Mouse (Mus musculus) MEL (cell line): ENCODE measurements around the gene Iqschfp. TPM values are rescaled to one million over a fixed set of nuclear protein-coding genes. Genes with fewer than 3 reads are reported as not detected.

ENCODE experiments used
- DNase-seq: peaks from one replicate; pipeline ENCODE4 v3.0.0; 2011; ENCODE audit warnings: low read depth, low spot score
- H3K27ac ChIP-seq: 2 replicates; pipeline ENCODE4 v1.5.1; 2012; ENCODE audit warnings: low read depth, mild to moderate bottlenecking, control low read depth, low read length, moderate library complexity; ENCODE audit not compliant: control insufficient read depth
- H3K27me3 ChIP-seq, 2 experiments: fragments of 150-350 bp in 1 of 2; sonication (generic) in 1 of 2; 2 replicates each; pipeline ENCODE4 v1.6.1; 2012; ENCODE audit warnings: low read length in 2 of 2, mild to moderate bottlenecking in 2 of 2, improper control_type of control experiment in 1 of 2, moderate library complexity in 1 of 2; ENCODE audit not compliant: insufficient read depth in 2 of 2, control insufficient read depth in 1 of 2
- H3K36me3 ChIP-seq, 2 experiments: 2 replicates each; pipeline ENCODE4 v1.6.1; 2012 to 2014; ENCODE audit warnings: low read length in 2 of 2, improper control_type of control experiment in 1 of 2, inconsistent platforms in 1 of 2, mild to moderate bottlenecking in 1 of 2; ENCODE audit not compliant: insufficient read depth in 2 of 2, control insufficient read depth in 1 of 2
- H3K4me1 ChIP-seq, 2 experiments: fragments of 150-350 bp in 1 of 2; sonication (generic) in 1 of 2; 2 replicates each; pipeline ENCODE4 v1.6.1; 2012; ENCODE audit warnings: low read length in 2 of 2, improper control_type of control experiment in 1 of 2, mild to moderate bottlenecking in 1 of 2; ENCODE audit not compliant: insufficient read depth in 2 of 2, control insufficient read depth in 1 of 2
- H3K4me3 ChIP-seq, 2 experiments: fragments of 150-350 bp in 1 of 2; sonication (generic) in 1 of 2; 2 replicates each; pipeline ENCODE4 v1.5.1; 2012; ENCODE audit warnings: low read depth in 2 of 2, low read length in 2 of 2, mild to moderate bottlenecking in 2 of 2, moderate library complexity in 2 of 2, control low read depth in 1 of 2, improper control_type of control experiment in 1 of 2; ENCODE audit not compliant: control insufficient read depth in 1 of 2, insufficient read depth in 1 of 2
- H3K79me2 ChIP-seq: 2 replicates; pipeline ENCODE4 v1.6.1; 2012; ENCODE audit warnings: mild to moderate bottlenecking, low read length, moderate library complexity; ENCODE audit not compliant: control insufficient read depth, poor library complexity, insufficient read depth
- H3K9ac ChIP-seq: 2 replicates; pipeline ENCODE4 v1.6.1; 2012; ENCODE audit warnings: low read depth, mild to moderate bottlenecking, control low read depth, low read length, moderate library complexity; ENCODE audit not compliant: control insufficient read depth, poor library complexity, severe bottlenecking
- H3K9me3 ChIP-seq: fragments of 150-350 bp; sonication (generic); replicated peaks from 2 replicates; pipeline ENCODE4 v1.6.1; 2012; ENCODE audit warnings: mild to moderate bottlenecking, low read length, improper control_type of control experiment, moderate library complexity; ENCODE audit not compliant: insufficient read depth
- BHLHE40 ChIP-seq: IDR thresholded peaks from 2 replicates; pipeline ENCODE4 v1.6.1; 2012; ENCODE audit warnings: low read depth, mild to moderate bottlenecking, inconsistent platforms, low read length, improper control_type of control experiment, borderline replicate concordance
- CHD2 ChIP-seq: IDR thresholded peaks from 2 replicates; pipeline ENCODE4 v1.6.1; 2011; ENCODE audit warnings: low read length, improper control_type of control experiment
- CTCF ChIP-seq, 3 experiments: IDR thresholded peaks in 2 of 3; conservative IDR thresholded peaks in 1 of 3; 2 replicates each; pipeline ENCODE4 v1.5.1; 2011 to 2012; ENCODE audit warnings: low read length in 3 of 3, low read depth in 2 of 3, mild to moderate bottlenecking in 2 of 3, improper control_type of control experiment in 1 of 3, inconsistent platforms in 1 of 3, mixed read lengths in 1 of 3, moderate library complexity in 1 of 3; ENCODE audit not compliant: control insufficient read depth in 1 of 3, insufficient read depth in 1 of 3, poor library complexity in 1 of 3, severe bottlenecking in 1 of 3
- E2F4 ChIP-seq: IDR thresholded peaks from 2 replicates; pipeline ENCODE4 v1.6.1; 2011; ENCODE audit warnings: low read depth, low read length, improper control_type of control experiment, borderline replicate concordance
- EP300 ChIP-seq, 2 experiments: IDR thresholded peaks; 2 replicates each; pipeline ENCODE4 v1.6.1; 2011; ENCODE audit warnings: improper control_type of control experiment in 2 of 2, low read length in 2 of 2, low read depth in 1 of 2, mild to moderate bottlenecking in 1 of 2
- GABPA ChIP-seq: IDR thresholded peaks from 2 replicates; pipeline ENCODE4 v1.6.1; 2012; ENCODE audit warnings: low read depth, mild to moderate bottlenecking, inconsistent platforms, low read length, improper control_type of control experiment, moderate library complexity
- GATA1 ChIP-seq: IDR thresholded peaks from 2 replicates; pipeline ENCODE4 v1.6.1; 2011; ENCODE audit warnings: low read depth, low read length, improper control_type of control experiment
- HCFC1 ChIP-seq: IDR thresholded peaks from 2 replicates; pipeline ENCODE4 v1.6.1; 2012; ENCODE audit warnings: low read depth, mild to moderate bottlenecking, inconsistent platforms, low read length, improper control_type of control experiment, moderate library complexity
- KAT2A ChIP-seq: conservative IDR thresholded peaks from 2 replicates; pipeline ENCODE4 v1.6.1; 2012; ENCODE audit warnings: low read depth, low read length, improper control_type of control experiment, inconsistent platforms
- MAX ChIP-seq: IDR thresholded peaks from 2 replicates; pipeline ENCODE4 v1.6.1; 2011; ENCODE audit warnings: low read length, improper control_type of control experiment
- MAZ ChIP-seq: IDR thresholded peaks from 2 replicates; pipeline ENCODE4 v1.6.1; 2012; ENCODE audit warnings: low read depth, mild to moderate bottlenecking, inconsistent platforms, low read length, improper control_type of control experiment
- MEF2A ChIP-seq: IDR thresholded peaks from 2 replicates; pipeline ENCODE4 v1.6.1; 2014; ENCODE audit warnings: low read depth, mild to moderate bottlenecking, inconsistent platforms, low read length, improper control_type of control experiment; ENCODE audit not compliant: poor library complexity, insufficient replicate concordance, severe bottlenecking; ENCODE audit errors: extremely low read depth
- MYC ChIP-seq: IDR thresholded peaks from 2 replicates; pipeline ENCODE4 v1.6.1; 2011; ENCODE audit warnings: low read depth, mild to moderate bottlenecking, low read length, improper control_type of control experiment, moderate library complexity
- NELFE ChIP-seq: IDR thresholded peaks from 2 replicates; pipeline ENCODE4 v1.6.1; 2011; ENCODE audit warnings: low read depth, low read length, improper control_type of control experiment
- NRF1 ChIP-seq: IDR thresholded peaks from 2 replicates; pipeline ENCODE4 v1.6.1; 2014; ENCODE audit warnings: low read depth, mild to moderate bottlenecking, inconsistent platforms, low read length, improper control_type of control experiment, moderate library complexity; ENCODE audit not compliant: poor library complexity, insufficient read depth, severe bottlenecking
- POLR2A ChIP-seq, 2 experiments: IDR thresholded peaks; 2 replicates each; pipeline ENCODE4 v1.6.1; 2011 to 2012; ENCODE audit warnings: low read length in 2 of 2, mild to moderate bottlenecking in 2 of 2, control low read depth in 1 of 2, improper control_type of control experiment in 1 of 2, low read depth in 1 of 2, moderate library complexity in 1 of 2; ENCODE audit not compliant: control insufficient read depth in 1 of 2, insufficient read depth in 1 of 2, poor library complexity in 1 of 2
- POLR2AphosphoS2 ChIP-seq: IDR thresholded peaks from 2 replicates; pipeline ENCODE4 v1.6.1; 2011; ENCODE audit warnings: low read length, improper control_type of control experiment
- POLR2AphosphoS5 ChIP-seq: IDR thresholded peaks from 2 replicates; pipeline ENCODE4 v1.6.1; 2012; ENCODE audit warnings: low read depth, borderline replicate concordance, mild to moderate bottlenecking, inconsistent platforms, low read length, moderate library complexity, mixed read lengths
- RAD21 ChIP-seq: IDR thresholded peaks from 2 replicates; pipeline ENCODE4 v1.6.1; 2011; ENCODE audit warnings: mild to moderate bottlenecking, low read depth, low read length, improper control_type of control experiment
- RCOR1 ChIP-seq: IDR thresholded peaks from 2 replicates; pipeline ENCODE4 v1.6.1; 2012; ENCODE audit warnings: low read depth, mild to moderate bottlenecking, inconsistent platforms, low read length, improper control_type of control experiment
- SMC3 ChIP-seq: IDR thresholded peaks from 2 replicates; pipeline ENCODE4 v1.6.1; 2011; ENCODE audit warnings: low read depth, low read length, improper control_type of control experiment
- TBP ChIP-seq: IDR thresholded peaks from 2 replicates; pipeline ENCODE4 v1.8.0; 2011; ENCODE audit warnings: low read depth, low read length, improper control_type of control experiment
- TCF12 ChIP-seq: IDR thresholded peaks from 2 replicates; pipeline ENCODE4 v1.6.1; 2014; ENCODE audit warnings: low read depth, mild to moderate bottlenecking, inconsistent platforms, low read length, improper control_type of control experiment, moderate library complexity
- UBTF ChIP-seq: IDR thresholded peaks from 2 replicates; pipeline ENCODE4 v1.6.1; 2012; ENCODE audit warnings: low read depth, mild to moderate bottlenecking, inconsistent platforms, low read length, improper control_type of control experiment, moderate library complexity, borderline replicate concordance; ENCODE audit not compliant: insufficient read depth
- USF1 ChIP-seq: IDR thresholded peaks from 2 replicates; pipeline ENCODE4 v1.6.1; 2014; ENCODE audit warnings: low read depth, mild to moderate bottlenecking, inconsistent platforms, low read length, improper control_type of control experiment, moderate library complexity
- USF2 ChIP-seq, 2 experiments: IDR thresholded peaks; 2 replicates each; pipeline ENCODE4 v1.6.1; 2011 to 2012; ENCODE audit warnings: improper control_type of control experiment in 2 of 2, low read length in 2 of 2, borderline replicate concordance in 1 of 2, inconsistent platforms in 1 of 2, low read depth in 1 of 2, mild to moderate bottlenecking in 1 of 2; ENCODE audit not compliant: insufficient read depth in 1 of 2
- ZC3H11A ChIP-seq: IDR thresholded peaks from 2 replicates; pipeline ENCODE4 v1.6.1; 2012; ENCODE audit warnings: low read depth, mild to moderate bottlenecking, inconsistent platforms, low read length, improper control_type of control experiment
- ZKSCAN1 ChIP-seq: IDR thresholded peaks from 2 replicates; pipeline ENCODE4 v1.6.1; 2012; ENCODE audit warnings: low read depth, mild to moderate bottlenecking, inconsistent platforms, low read length, improper control_type of control experiment, moderate library complexity
- ZNF384 ChIP-seq: IDR thresholded peaks from 2 replicates; pipeline ENCODE4 v1.6.1; 2012; ENCODE audit warnings: low read depth, mild to moderate bottlenecking, inconsistent platforms, low read length, improper control_type of control experiment
- polyA plus RNA-seq, 2 experiments: library from polyadenylated mRNA; stranded (reverse) in 1 of 2; unstranded in 1 of 2; fragments of >175 nt in 1 of 2; fragments of >200 nt in 1 of 2; gene quantifications; 2 replicates each; pipeline versions ENCODE4 v1.2.1 to v1.2.4; 2012; ENCODE audit warnings: low replicate concordance in 2 of 2, low read depth in 1 of 2; ENCODE audit not compliant: insufficient read length in 2 of 2, insufficient read depth in 1 of 2, missing spikeins in 1 of 2
- total RNA-seq: library from RNA; depleted of rRNA; stranded (reverse); fragments of 300-350 nt; gene quantifications from 2 replicates; pipeline ENCODE4 v1.2.3, GENCODE M21; 2012

The Iqschfp gene
- total and polyA plus RNA-seq, 3 experiments, result not detected

DNA sequence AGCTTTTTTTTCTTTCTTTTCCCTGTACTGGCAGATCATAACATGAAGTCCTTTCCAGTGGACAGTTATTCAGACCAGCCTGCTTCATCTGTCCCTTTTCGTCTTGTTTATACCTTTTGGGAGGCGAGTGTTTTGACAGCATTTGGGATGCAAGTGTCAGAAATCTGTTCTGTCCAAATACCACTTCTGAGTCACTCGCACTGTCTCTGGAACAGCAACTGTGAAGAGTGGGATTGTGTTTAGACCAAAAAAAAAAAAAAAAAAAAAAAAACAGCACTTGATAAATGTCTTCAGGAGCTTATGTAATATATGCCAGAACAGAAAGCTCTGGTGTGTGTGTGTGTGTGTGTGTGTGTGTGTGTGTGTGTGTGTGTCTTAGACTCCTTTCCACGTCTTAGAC, 678.3 kb downstream of the Iqschfp start:
- H3K9me3 ChIP-seq, result no peaks in the 10 kb centered on the region
- H3K9ac ChIP-seq, result no peak overlapping the region
- H3K79me2 ChIP-seq, result no peaks in the 10 kb centered on the region; the same call in 1 of the 2 replicates
- no peaks in the 10 kb centered on the region for H3K36me3 ChIP-seq
- TF ChIP-seq MAZ (no peak), UBTF (no peak), ZC3H11A (no peak), POLR2A (IDR thresholded peaks at IDR 0.05; ENCODE audit: control insufficient read depth in 1 of 2, insufficient read depth in 1 of 2, low read depth in 1 of 2, low read length in 2 of 2, poor library complexity in 1 of 2) (no peak), MEF2A (no peak), POLR2AphosphoS5 (no peak), EP300 (IDR thresholded peaks at IDR 0.05; ENCODE audit: low read depth in 1 of 2, low read length in 2 of 2) (no peak), GABPA (no peak), BHLHE40 (no peak), TCF12 (no peak), USF2 (IDR thresholded peaks at IDR 0.05; ENCODE audit: borderline replicate concordance in 1 of 2, insufficient read depth in 1 of 2, low read depth in 1 of 2, low read length in 2 of 2) (no peak), E2F4 (no peak), USF1 (no peak), KAT2A (no peak), ZNF384 (no peak), CHD2 (no peak), MAX (no peak)
- H3K27ac ChIP-seq, result no peak overlapping the region
- no peak overlapping the region for H3K4me3 ChIP-seq
- no peaks in the 10 kb centered on the region for H3K4me1 ChIP-seq
- H3K27me3 ChIP-seq, result no peaks in the 10 kb centered on the region
- no peak for DNase-seq

- Histone ChIP-seq H3K4me1 (no peaks in the 10 kb centered on the region), H3K27ac (no peak overlapping the region), H3K79me2 (no peaks in the 10 kb centered on the region), H3K27me3 (no peaks in the 10 kb centered on the region), H3K4me3 (no peak overlapping the region), H3K9ac (no peak overlapping the region), H3K36me3 (no peaks in the 10 kb centered on the region), H3K9me3 (no peaks in the 10 kb centered on the region)
- DNase-seq, result no peak
- TF ChIP-seq MYC (no peak), NRF1 (no peak), NELFE (no peak), GATA1 (no peak), ZC3H11A (no peak), SMC3 (no peak), MEF2A (no peak), TCF12 (no peak), ZKSCAN1 (no peak), POLR2A (IDR thresholded peaks at IDR 0.05; ENCODE audit: control insufficient read depth in 1 of 2, insufficient read depth in 1 of 2, low read depth in 1 of 2, low read length in 2 of 2, poor library complexity in 1 of 2) (no peak), RAD21 (no peak), ZNF384 (no peak), CTCF (IDR thresholded peaks at IDR 0.05 in 2 of 3, conservative IDR thresholded peaks at IDR 0.05 in 1 of 3; ENCODE audit: control insufficient read depth in 1 of 3, insufficient read depth in 1 of 3, low read depth in 2 of 3, low read length in 3 of 3, poor library complexity in 1 of 3, severe bottlenecking in 1 of 3) (no peak), TBP (no peak), RCOR1 (no peak), E2F4 (no peak), HCFC1 (no peak), POLR2AphosphoS2 (no peak)
Observed at GRCm38 (mm10) chr3:68572249-68573225, 680.5 kb downstream of the Iqschfp start.
